Mouse (Mus musculus) myocyte (in vitro differentiated cells): ENCODE measurements around the gene Bckdk.
"Not testable (repeated sequence)": the region's sequence is repeated elsewhere in the genome, so short reads cannot be mapped to it uniquely, and the experiment has no call there.

Experiments used
- E2F4 ChIP-seq: IDR thresholded peaks from one replicate; pipeline ENCODE4 v1.6.1; 2011; ENCODE audit warnings: mild to moderate bottlenecking, control low read depth, moderate library complexity; ENCODE audit not compliant: insufficient read depth
- MAX ChIP-seq: IDR thresholded peaks from one replicate; pipeline ENCODE4 v1.6.1; 2011; ENCODE audit warnings: low read depth, mild to moderate bottlenecking, control low read depth
- POLR2A ChIP-seq: IDR thresholded peaks from one replicate; pipeline ENCODE4 v1.6.1; 2011; ENCODE audit warnings: low read depth, mild to moderate bottlenecking, control low read depth, moderate library complexity; ENCODE audit not compliant: insufficient read length
- POLR2AphosphoS2 ChIP-seq: IDR thresholded peaks from one replicate; pipeline ENCODE4 v1.6.1; 2011; ENCODE audit warnings: low read depth, control low read depth; ENCODE audit not compliant: insufficient read length
- TCF12 ChIP-seq: IDR thresholded peaks from one replicate; pipeline ENCODE4 v1.6.1; 2011; ENCODE audit warnings: mild to moderate bottlenecking, control low read depth; ENCODE audit not compliant: poor library complexity, insufficient read depth, severe bottlenecking
- TCF3 ChIP-seq: IDR thresholded peaks from one replicate; pipeline ENCODE4 v1.6.1; 2011; ENCODE audit warnings: low read depth, control low read depth; ENCODE audit not compliant: insufficient read length
- USF1 ChIP-seq: IDR thresholded peaks from one replicate; pipeline ENCODE4 v1.6.1; 2011; ENCODE audit warnings: low read depth, mild to moderate bottlenecking, control low read depth, moderate library complexity

DNA sequence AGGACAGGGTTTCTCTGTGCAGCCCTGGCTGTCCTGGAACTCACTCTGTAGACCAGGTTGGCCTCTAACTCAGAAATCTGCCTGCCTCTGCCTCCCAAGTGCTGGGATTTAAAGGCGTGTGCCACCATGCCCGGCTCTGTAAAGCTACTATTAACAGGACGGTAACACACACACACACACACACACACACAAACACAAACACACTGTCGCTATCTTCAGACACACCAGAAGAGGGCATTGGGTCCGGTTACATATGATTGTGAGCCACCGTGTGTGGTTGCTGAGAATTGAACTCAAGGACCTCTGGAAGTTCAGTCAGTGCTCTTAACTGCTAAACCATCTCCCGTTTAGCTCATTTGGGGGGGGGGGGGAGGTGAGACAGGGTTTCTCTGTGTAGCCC is 8.0 kb upstream of the Bckdk start:
- not testable (repeated sequence) for TF ChIP-seq MAX, POLR2A, USF1, TCF12, POLR2AphosphoS2, E2F4, TCF3
